Mouse (Mus musculus) bone marrow, adult 2 months (tissue): ENCODE data around the gene Cxcr5.

Experiments
- CTCF ChIP-seq: fragments of 200-500 bp; IDR thresholded peaks from 2 replicates; pipeline ENCODE4 v1.5.1; 2011; ENCODE audit warnings: low read length, control low read depth; ENCODE audit not compliant: control insufficient read depth, insufficient read depth
- POLR2A ChIP-seq: fragments of 200-500 bp; IDR thresholded peaks from 2 replicates; pipeline ENCODE4 v1.6.1; 2011; ENCODE audit warnings: low read depth, mild to moderate bottlenecking, control low read depth, low read length, borderline replicate concordance; ENCODE audit not compliant: control insufficient read depth

DNA sequence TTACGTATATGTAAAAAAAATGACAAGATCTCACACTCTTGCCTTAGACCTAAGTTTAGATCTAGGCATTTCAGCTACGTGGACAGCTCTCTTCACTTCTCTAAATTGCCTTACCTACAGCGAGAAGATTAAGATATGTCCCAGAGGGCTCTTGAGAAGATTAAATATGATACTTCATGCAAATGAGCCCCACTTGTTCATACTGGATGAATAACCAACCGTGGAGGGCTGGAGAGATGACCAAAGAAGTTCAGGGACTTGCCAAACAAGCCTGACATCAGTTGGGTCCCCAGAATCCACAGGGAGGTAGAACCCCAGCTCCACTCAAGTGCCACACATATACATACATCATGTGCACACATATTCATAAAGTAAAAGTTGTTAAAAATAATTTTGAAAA lies 11.6 kb upstream of the Cxcr5 start:
- TF ChIP-seq CTCF (no peak), POLR2A (no peak)
